Mouse (Mus musculus): ENCODE data around the gene Ccdc62. TPM values are rescaled to one million over a fixed set of nuclear protein-coding genes. Genes with fewer than 3 reads are reported as not detected.
A peak's percentile ranks its signal among the peaks of the same experiment; 100 is the strongest.

Ccdc62 gene
- 4.6 and 5.4 TPM in 2 replicates for polyA plus RNA-seq (2014; fragmentation: Nextera tagmentation; extraction: Ambion mirVana)

- DNase-seq (ENCODE audit: low spot score, missing footprints) (peak; percentile 99), ATAC-seq (ENCODE audit: low FRiP score) (peak; percentile 97)
- Histone ChIP-seq H3K27me3 (ENCODE audit: control insufficient read depth, insufficient read depth, low read length) (no peaks in the 10 kb centered on the region), H3K4me2 (peak within 1 kb of the TSS; percentile 55), H3K36me3 (ENCODE audit: control insufficient read depth, insufficient read depth, low read length) (peaks cover 4% of the 10 kb centered on the region; the same call in 1 of the 2 replicates), H3K4me1 (ENCODE audit: control insufficient read depth, insufficient read depth, low read length) (peaks cover 3% of the 10 kb centered on the region; the same call in 1 of the 2 replicates), H3K9ac (ENCODE audit: low read length) (peak within 1 kb of the TSS; percentile 94), H3K9me3 (ENCODE audit: control insufficient read depth, low read length) (no peaks in the 10 kb centered on the region), H3K4me3 (ENCODE audit: low read depth, low read length) (peak within 1 kb of the TSS; percentile 73), H3K27ac (ENCODE audit: low read depth, low read length) (peak within 1 kb of the TSS; percentile 67)
- WGBS: under 1% methylated on average over 56 of the region's 56 CpGs
Observed at GRCm38 (mm10) chr5:123930508-123930989, at the start of gene Ccdc62. Ccdc62 (plus strand) TSS chr5:123930679.

- H3K4me1 ChIP-seq (ENCODE audit: control insufficient read depth, insufficient read depth, low read length): no peaks in the 10 kb centered on the region
- H3K9me3 ChIP-seq (ENCODE audit: control insufficient read depth, low read length): no peaks in the 10 kb centered on the region
- no peaks in the 10 kb centered on the region for H3K36me3 ChIP-seq (ENCODE audit: control insufficient read depth, insufficient read depth, low read length)
- no peak for ATAC-seq (ENCODE audit: low FRiP score)
- no peak for DNase-seq (ENCODE audit: low spot score, missing footprints)
- H3K27me3 ChIP-seq (ENCODE audit: control insufficient read depth, insufficient read depth, low read length): no peaks in the 10 kb centered on the region
- no peak overlapping the region for H3K9ac ChIP-seq (ENCODE audit: low read length)
- no peak overlapping the region for H3K4me3 ChIP-seq (ENCODE audit: low read depth, low read length)
- no peak overlapping the region for H3K27ac ChIP-seq (ENCODE audit: low read depth, low read length)
- WGBS: 81% methylated on average over 14 of the region's 14 CpGs
- H3K4me2 ChIP-seq: no peak overlapping the region
Observed at GRCm38 (mm10) chr5:123880778-123881177, 49.7 kb upstream of the Ccdc62 start.

GRCm38 (mm10) chr5:123883891-123884290, 46.6 kb upstream of the Ccdc62 start:
- WGBS: 82% methylated on average over 7 of the region's 7 CpGs
- no peak for ATAC-seq (ENCODE audit: low FRiP score)
- H3K4me2 ChIP-seq: no peak overlapping the region

GRCm38 (mm10) chr5:123884332-123884731, 46.1 kb upstream of the Ccdc62 start:
- H3K4me1 ChIP-seq (ENCODE audit: control insufficient read depth, insufficient read depth, low read length): no peaks in the 10 kb centered on the region

More at GRCm38 (mm10) chr5:123883891-123884290, 46.6 kb upstream of the Ccdc62 start:
- no peak overlapping the region for H3K4me3 ChIP-seq (ENCODE audit: low read depth, low read length)
- H3K27me3 ChIP-seq (ENCODE audit: control insufficient read depth, insufficient read depth, low read length): no peaks in the 10 kb centered on the region
- no peak overlapping the region for H3K27ac ChIP-seq (ENCODE audit: low read depth, low read length)
- no peak overlapping the region for H3K9ac ChIP-seq (ENCODE audit: low read length)
- no peaks in the 10 kb centered on the region for H3K4me1 ChIP-seq (ENCODE audit: control insufficient read depth, insufficient read depth, low read length)
- H3K36me3 ChIP-seq (ENCODE audit: control insufficient read depth, insufficient read depth, low read length): no peaks in the 10 kb centered on the region
- no peak for DNase-seq (ENCODE audit: low spot score, missing footprints)
- no peaks in the 10 kb centered on the region for H3K9me3 ChIP-seq (ENCODE audit: control insufficient read depth, low read length)

GRCm38 (mm10) chr5:123886365-123886764, 44.1 kb upstream of the Ccdc62 start:
- no peak for DNase-seq (ENCODE audit: low spot score, missing footprints)
- H3K36me3 ChIP-seq (ENCODE audit: control insufficient read depth, insufficient read depth, low read length): no peaks in the 10 kb centered on the region
- no peak for ATAC-seq (ENCODE audit: low FRiP score)
- no peaks in the 10 kb centered on the region for H3K27me3 ChIP-seq (ENCODE audit: control insufficient read depth, insufficient read depth, low read length)
- no peaks in the 10 kb centered on the region for H3K4me1 ChIP-seq (ENCODE audit: control insufficient read depth, insufficient read depth, low read length)
- no peak overlapping the region for H3K4me2 ChIP-seq
- no peak overlapping the region for H3K4me3 ChIP-seq (ENCODE audit: low read depth, low read length)
- WGBS: 88% methylated on average over 3 of the region's 3 CpGs
- H3K27ac ChIP-seq (ENCODE audit: low read depth, low read length): no peak overlapping the region
- no peak overlapping the region for H3K9ac ChIP-seq (ENCODE audit: low read length)
- no peaks in the 10 kb centered on the region for H3K9me3 ChIP-seq (ENCODE audit: control insufficient read depth, low read length)

More at GRCm38 (mm10) chr5:123884332-123884731, 46.1 kb upstream of the Ccdc62 start:
- Histone ChIP-seq H3K27ac (ENCODE audit: low read depth, low read length) (no peak overlapping the region), H3K36me3 (ENCODE audit: control insufficient read depth, insufficient read depth, low read length) (no peaks in the 10 kb centered on the region), H3K4me2 (no peak overlapping the region), H3K9me3 (ENCODE audit: control insufficient read depth, low read length) (no peaks in the 10 kb centered on the region), H3K9ac (ENCODE audit: low read length) (no peak overlapping the region), H3K4me3 (ENCODE audit: low read depth, low read length) (no peak overlapping the region), H3K27me3 (ENCODE audit: control insufficient read depth, insufficient read depth, low read length) (no peaks in the 10 kb centered on the region)
- ATAC-seq (ENCODE audit: low FRiP score) (no peak), DNase-seq (ENCODE audit: low spot score, missing footprints) (no peak)
- 83% methylated on average over 10 of the region's 10 CpGs for WGBS

- Histone ChIP-seq H3K4me2 (no peak overlapping the region), H3K27me3 (ENCODE audit: control insufficient read depth, insufficient read depth, low read length) (no peaks in the 10 kb centered on the region), H3K27ac (ENCODE audit: low read depth, low read length) (no peak overlapping the region), H3K36me3 (ENCODE audit: control insufficient read depth, insufficient read depth, low read length) (no peaks in the 10 kb centered on the region), H3K4me1 (ENCODE audit: control insufficient read depth, insufficient read depth, low read length) (no peaks in the 10 kb centered on the region), H3K9me3 (ENCODE audit: control insufficient read depth, low read length) (no peaks in the 10 kb centered on the region), H3K9ac (ENCODE audit: low read length) (no peak overlapping the region), H3K4me3 (ENCODE audit: low read depth, low read length) (no peak overlapping the region)
- ATAC-seq (ENCODE audit: low FRiP score) (no peak), DNase-seq (ENCODE audit: low spot score, missing footprints) (no peak)
- WGBS: 69% methylated on average over 2 of the region's 2 CpGs
Observed at GRCm38 (mm10) chr5:123890312-123890711, 40.2 kb upstream of the Ccdc62 start.

- Histone ChIP-seq H3K4me1 (ENCODE audit: control insufficient read depth, insufficient read depth, low read length) (no peaks in the 10 kb centered on the region), H3K36me3 (ENCODE audit: control insufficient read depth, insufficient read depth, low read length) (no peaks in the 10 kb centered on the region), H3K9me3 (ENCODE audit: control insufficient read depth, low read length) (no peaks in the 10 kb centered on the region), H3K4me3 (ENCODE audit: low read depth, low read length) (no peak overlapping the region), H3K27ac (ENCODE audit: low read depth, low read length) (no peak overlapping the region), H3K4me2 (no peak overlapping the region), H3K9ac (ENCODE audit: low read length) (no peak overlapping the region), H3K27me3 (ENCODE audit: control insufficient read depth, insufficient read depth, low read length) (no peaks in the 10 kb centered on the region)
- DNase-seq (ENCODE audit: low spot score, missing footprints) (no peak), ATAC-seq (ENCODE audit: low FRiP score) (no peak)
- 82% methylated on average over 5 of the region's 5 CpGs for WGBS
Observed at GRCm38 (mm10) chr5:123890987-123891386, 39.5 kb upstream of the Ccdc62 start.

- no peak overlapping the region for H3K9ac ChIP-seq (ENCODE audit: low read length)
- H3K4me2 ChIP-seq: no peak overlapping the region
- no peaks in the 10 kb centered on the region for H3K4me1 ChIP-seq (ENCODE audit: control insufficient read depth, insufficient read depth, low read length)
- H3K27ac ChIP-seq (ENCODE audit: low read depth, low read length): no peak overlapping the region
- no peaks in the 10 kb centered on the region for H3K9me3 ChIP-seq (ENCODE audit: control insufficient read depth, low read length)
- H3K27me3 ChIP-seq (ENCODE audit: control insufficient read depth, insufficient read depth, low read length): no peaks in the 10 kb centered on the region
- 53% methylated on average over 6 of the region's 6 CpGs for WGBS
- ATAC-seq (ENCODE audit: low FRiP score): no peak
- no peak for DNase-seq (ENCODE audit: low spot score, missing footprints)
- H3K36me3 ChIP-seq (ENCODE audit: control insufficient read depth, insufficient read depth, low read length): no peaks in the 10 kb centered on the region
- no peak overlapping the region for H3K4me3 ChIP-seq (ENCODE audit: low read depth, low read length)
Observed at GRCm38 (mm10) chr5:123891669-123892068, 38.8 kb upstream of the Ccdc62 start.

GRCm38 (mm10) chr5:123893520-123893919, 37.0 kb upstream of the Ccdc62 start:
- 90% methylated on average over 5 of the region's 5 CpGs for WGBS
- Histone ChIP-seq H3K27me3 (ENCODE audit: control insufficient read depth, insufficient read depth, low read length) (no peaks in the 10 kb centered on the region), H3K4me2 (no peak overlapping the region), H3K27ac (ENCODE audit: low read depth, low read length) (no peak overlapping the region), H3K36me3 (ENCODE audit: control insufficient read depth, insufficient read depth, low read length) (no peaks in the 10 kb centered on the region), H3K9me3 (ENCODE audit: control insufficient read depth, low read length) (no peaks in the 10 kb centered on the region), H3K9ac (ENCODE audit: low read length) (no peak overlapping the region), H3K4me3 (ENCODE audit: low read depth, low read length) (no peak overlapping the region), H3K4me1 (ENCODE audit: control insufficient read depth, insufficient read depth, low read length) (no peaks in the 10 kb centered on the region)
- no peak for DNase-seq (ENCODE audit: low spot score, missing footprints)
- no peak for ATAC-seq (ENCODE audit: low FRiP score)

Data from midbrain, embryonic 11.5 days (tissue).